Mouse (Mus musculus) heart, embryonic 12.5 days (tissue): ENCODE measurements around the gene Smad1. TPM values are rescaled to one million over a fixed set of nuclear protein-coding genes. Genes with fewer than 3 reads are reported as not detected.
"Not testable (repeated sequence)": the region's sequence is repeated elsewhere in the genome, so short reads cannot be mapped to it uniquely, and the experiment has no call there.

Experiments used
- ATAC-seq: fragments of 200-750 bp; cut with Nextera tagmentation; 2 replicates; pipeline ENCODE4 v1.8.0; 2017; ENCODE audit warnings: moderate TSS enrichment, moderate library complexity; ENCODE audit not compliant: insufficient number of reproducible peaks, low FRiP score
- H3K27ac ChIP-seq: fragments of 300-500 bp; sonication (generic); 2 replicates; pipeline ENCODE4 v1.5.1; 2016; ENCODE audit warnings: mild to moderate bottlenecking, moderate library complexity; ENCODE audit not compliant: poor library complexity, severe bottlenecking
- H3K27me3 ChIP-seq: fragments of 300-500 bp; sonication (generic); replicated peaks from 2 replicates; pipeline ENCODE4 v1.6.1; 2016; ENCODE audit warnings: mild to moderate bottlenecking, moderate library complexity
- H3K36me3 ChIP-seq: fragments of 300-500 bp; sonication (generic); 2 replicates; pipeline ENCODE4 v1.6.1; 2016; ENCODE audit warnings: mild to moderate bottlenecking, moderate library complexity
- H3K4me1 ChIP-seq: fragments of 300-500 bp; sonication (generic); replicated peaks from 2 replicates; pipeline ENCODE4 v1.6.1; 2016; ENCODE audit warnings: mild to moderate bottlenecking
- H3K4me2 ChIP-seq: fragments of 300-500 bp; sonication (generic); 2 replicates; pipeline ENCODE4 v1.6.1; 2016; ENCODE audit warnings: mild to moderate bottlenecking, moderate library complexity
- H3K4me3 ChIP-seq: fragments of 300-500 bp; sonication (generic); 2 replicates; pipeline ENCODE4 v1.5.1; 2016; ENCODE audit warnings: mild to moderate bottlenecking
- H3K9ac ChIP-seq: fragments of 300-500 bp; sonication (generic); 2 replicates; pipeline ENCODE4 v1.6.1; 2016; ENCODE audit warnings: mild to moderate bottlenecking, moderate library complexity
- H3K9me3 ChIP-seq: fragments of 300-500 bp; sonication (generic); replicated peaks from 2 replicates; pipeline ENCODE4 v1.6.1; 2016; ENCODE audit warnings: mild to moderate bottlenecking, moderate library complexity
- WGBS: fragments of 180-500 bp; shearing (Covaris S2); methylation state at CpG from one replicate; pipeline ENCODE4 v1.1.7; 2016; 5-methylcytosine and 5-hydroxymethylcytosine counted together
- polyA plus RNA-seq: library from polyadenylated mRNA; unstranded; fragments of >200 nt; fragmentation: Nextera tagmentation; extraction: Ambion mirVana; gene quantifications from 2 replicates; pipeline ENCODE4 v1.2.1, GENCODE M21; 2016

Smad1 gene
- 28.7 and 31.5 TPM in 2 replicates for polyA plus RNA-seq

DNA sequence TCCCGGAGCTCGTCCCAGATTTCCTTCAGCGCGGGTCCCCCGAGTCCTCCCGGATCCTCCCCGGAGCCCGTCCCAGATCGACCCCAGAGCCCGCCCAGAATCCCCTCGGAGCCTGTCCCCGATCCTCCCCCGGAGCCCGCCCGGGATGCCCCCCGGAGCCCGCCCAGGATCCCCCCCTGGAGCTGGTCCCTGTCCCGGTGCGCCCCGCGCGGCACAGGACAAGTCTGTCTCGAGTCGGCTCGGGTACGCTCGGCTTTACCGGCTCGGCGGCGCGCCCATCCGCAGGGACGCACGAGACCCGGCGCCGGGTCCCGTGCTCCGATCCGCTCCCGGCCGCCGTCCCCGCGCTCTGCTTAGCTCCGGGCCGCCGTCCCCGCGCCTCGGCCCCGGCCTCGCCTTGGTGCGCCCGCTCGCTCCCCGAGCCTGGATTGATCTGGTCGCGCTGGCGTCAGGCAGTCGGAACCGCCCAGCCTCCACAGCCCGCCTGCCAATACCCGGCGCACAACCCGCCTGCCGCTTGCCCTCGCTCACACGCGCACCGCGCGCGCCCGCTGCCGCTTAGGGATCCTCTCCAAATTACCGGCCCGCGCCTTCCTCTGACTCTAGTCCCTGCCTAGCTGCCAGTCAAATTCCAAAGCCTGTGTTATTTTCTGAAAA, at the start of gene Smad1:
TSS of gene Smad1 (minus strand) at position 525 of the 657 bp plus-strand sequence.
- ATAC-seq, result peak; percentile 90
- Histone ChIP-seq H3K27me3 (no peaks in the 10 kb centered on the region), H3K4me1 (peaks cover 22% of the 10 kb centered on the region), H3K9me3 (peaks cover 6% of the 10 kb centered on the region; the same call in 1 of the 2 replicates), H3K4me3 (peak within 1 kb of the TSS; percentile 98), H3K36me3 (no peaks in the 10 kb centered on the region), H3K27ac (peak within 1 kb of the TSS; percentile 94), H3K9ac (peak within 1 kb of the TSS; percentile 98), H3K4me2 (peak within 1 kb of the TSS; percentile 70)
- under 1% methylated on average over 79 of the region's 80 CpGs for WGBS

DNA sequence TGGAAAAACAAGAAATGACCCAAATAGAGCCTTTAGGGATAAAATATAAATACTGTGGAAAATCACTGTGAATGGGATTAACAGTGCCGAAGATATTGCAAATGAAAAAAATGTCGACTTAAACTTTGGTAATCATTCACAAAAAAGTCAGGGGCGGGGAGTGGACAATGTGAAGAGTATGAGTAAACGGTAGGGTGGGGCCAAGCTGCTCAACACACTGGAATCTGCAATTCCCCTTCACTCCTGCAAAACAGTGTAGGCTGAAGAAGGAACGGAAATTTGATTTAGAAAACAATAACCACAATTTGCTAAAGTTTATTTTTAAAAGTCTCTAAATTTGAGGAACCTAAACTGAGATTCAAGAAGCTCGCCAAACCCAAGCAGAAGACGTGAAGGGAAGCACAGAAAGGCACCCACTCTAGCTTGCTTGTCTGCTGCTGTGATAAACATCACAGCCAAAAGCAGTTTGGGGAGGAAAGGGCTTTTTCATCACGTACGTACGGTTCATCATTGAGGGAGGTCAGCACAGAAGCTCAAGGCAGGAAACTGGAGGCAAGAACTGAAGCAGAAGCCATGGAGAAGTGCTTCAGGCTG, 48.0 kb upstream of the Smad1 start:
- H3K4me1 ChIP-seq, result no peaks in the 10 kb centered on the region
- H3K4me3 ChIP-seq, result no peak overlapping the region
- no peak overlapping the region for H3K4me2 ChIP-seq
- no peak overlapping the region for H3K9ac ChIP-seq
- no peak for ATAC-seq
- no peaks in the 10 kb centered on the region for H3K27me3 ChIP-seq
- 80% methylated on average over 10 of the region's 10 CpGs for WGBS
- no peaks in the 10 kb centered on the region for H3K36me3 ChIP-seq
- H3K27ac ChIP-seq, result no peak overlapping the region
- H3K9me3 ChIP-seq, result no peaks in the 10 kb centered on the region

DNA sequence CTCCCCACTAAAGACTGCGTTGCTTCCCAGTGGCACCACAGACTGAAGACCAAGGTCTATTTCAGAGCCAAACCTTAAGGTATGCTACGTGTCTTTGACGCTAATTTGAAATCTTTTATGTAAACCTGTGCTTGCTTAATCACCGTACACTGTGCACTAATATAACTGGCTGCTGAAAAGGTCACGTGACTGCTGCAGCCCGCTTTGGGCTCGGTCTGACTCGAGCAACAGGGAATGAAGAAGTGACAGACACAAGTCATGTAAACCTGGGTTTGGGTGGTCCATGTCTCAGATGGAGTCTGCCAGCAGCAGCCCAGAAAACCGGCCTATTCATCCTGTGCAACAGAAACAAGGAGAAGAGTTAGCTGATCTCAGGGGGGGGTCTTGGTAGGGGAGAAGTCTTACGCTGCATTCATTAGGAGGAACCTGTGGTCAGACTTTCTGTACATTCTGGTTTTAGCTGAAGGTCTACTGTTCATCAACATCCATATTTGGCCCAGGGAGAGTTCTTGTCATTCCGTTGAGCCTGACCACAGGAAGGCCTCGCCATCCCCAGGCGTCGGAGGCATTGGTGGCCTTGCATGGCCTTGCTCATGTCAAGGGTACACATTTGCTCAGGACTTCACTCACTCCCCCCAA, 44.3 kb upstream of the Smad1 start:
- H3K9ac ChIP-seq, result no peak overlapping the region
- H3K36me3 ChIP-seq, result no peaks in the 10 kb centered on the region
- H3K4me2 ChIP-seq, result no peak overlapping the region
- H3K9me3 ChIP-seq, result no peaks in the 10 kb centered on the region
- H3K27me3 ChIP-seq, result no peaks in the 10 kb centered on the region
- no peak for ATAC-seq
- no peaks in the 10 kb centered on the region for H3K4me1 ChIP-seq
- H3K27ac ChIP-seq, result no peak overlapping the region
- WGBS, result 76% methylated on average over 14 of the region's 14 CpGs
- no peak overlapping the region for H3K4me3 ChIP-seq

- 71% methylated on average over 4 of the region's 4 CpGs for WGBS
- Histone ChIP-seq H3K27me3 (no peaks in the 10 kb centered on the region), H3K9ac (no peak overlapping the region), H3K36me3 (no peaks in the 10 kb centered on the region), H3K27ac (no peak overlapping the region), H3K9me3 (no peaks in the 10 kb centered on the region), H3K4me2 (no peak overlapping the region), H3K4me1 (no peaks in the 10 kb centered on the region), H3K4me3 (no peak overlapping the region)
- ATAC-seq, result no peak
Observed at GRCm38 (mm10) chr8:79433953-79434500, 34.7 kb upstream of the Smad1 start.

GRCm38 (mm10) chr8:79414907-79415306, 15.6 kb upstream of the Smad1 start:
- peaks cover 4% of the 10 kb centered on the region; the same call in 1 of the 2 replicates for H3K4me1 ChIP-seq
- H3K27me3 ChIP-seq, result no peaks in the 10 kb centered on the region
- no peak overlapping the region for H3K27ac ChIP-seq
- H3K9me3 ChIP-seq, result no peaks in the 10 kb centered on the region
- 61% methylated on average over 5 of the region's 5 CpGs for WGBS
- H3K4me3 ChIP-seq, result no peak overlapping the region
- no peaks in the 10 kb centered on the region for H3K36me3 ChIP-seq
- no peak overlapping the region for H3K9ac ChIP-seq
- no peak overlapping the region for H3K4me2 ChIP-seq
- 0 out of 2 replicates have a peak, but pooled peaks have one; percentile 22 for ATAC-seq

DNA sequence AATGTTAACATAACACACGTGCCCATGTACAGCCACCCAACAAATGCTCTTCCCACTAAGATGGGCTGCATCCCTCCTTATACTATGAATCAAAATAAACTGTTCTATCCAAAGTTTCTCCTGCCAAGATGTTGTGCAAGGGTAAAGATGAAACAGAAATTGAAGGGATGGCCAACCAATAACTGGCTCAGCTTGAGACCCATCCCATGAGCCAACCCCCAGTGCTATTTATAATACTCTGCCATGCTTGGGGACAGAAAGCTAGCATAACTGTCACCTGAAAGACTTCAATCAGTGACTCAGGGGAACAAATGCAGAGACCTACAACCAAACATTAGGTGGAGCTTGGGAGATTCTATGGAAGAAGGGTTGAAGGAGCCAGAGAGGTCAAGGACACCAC, 11.2 kb upstream of the Smad1 start:
- Histone ChIP-seq H3K4me3 (no peak overlapping the region), H3K36me3 (no peaks in the 10 kb centered on the region), H3K27ac (no peak overlapping the region), H3K4me2 (no peak overlapping the region), H3K9ac (no peak overlapping the region), H3K27me3 (no peaks in the 10 kb centered on the region), H3K9me3 (0 out of 2 replicates have a peak, but pooled peaks cover 3% of the 10 kb centered on the region), H3K4me1 (peaks cover 4% of the 10 kb centered on the region; the same call in 1 of the 2 replicates)
- no peak for ATAC-seq
- WGBS, result 60% methylated on average over 1 of the region's 1 CpGs

GRCm38 (mm10) chr8:79407356-79407755, 8.0 kb upstream of the Smad1 start:
- not testable (repeated sequence) for H3K4me1 ChIP-seq, H3K4me2 ChIP-seq, H3K9ac ChIP-seq, H3K36me3 ChIP-seq, H3K4me3 ChIP-seq, H3K27me3 ChIP-seq, ATAC-seq, H3K27ac ChIP-seq, H3K9me3 ChIP-seq
- 52% methylated on average over 1 of the region's 1 CpGs for WGBS

DNA sequence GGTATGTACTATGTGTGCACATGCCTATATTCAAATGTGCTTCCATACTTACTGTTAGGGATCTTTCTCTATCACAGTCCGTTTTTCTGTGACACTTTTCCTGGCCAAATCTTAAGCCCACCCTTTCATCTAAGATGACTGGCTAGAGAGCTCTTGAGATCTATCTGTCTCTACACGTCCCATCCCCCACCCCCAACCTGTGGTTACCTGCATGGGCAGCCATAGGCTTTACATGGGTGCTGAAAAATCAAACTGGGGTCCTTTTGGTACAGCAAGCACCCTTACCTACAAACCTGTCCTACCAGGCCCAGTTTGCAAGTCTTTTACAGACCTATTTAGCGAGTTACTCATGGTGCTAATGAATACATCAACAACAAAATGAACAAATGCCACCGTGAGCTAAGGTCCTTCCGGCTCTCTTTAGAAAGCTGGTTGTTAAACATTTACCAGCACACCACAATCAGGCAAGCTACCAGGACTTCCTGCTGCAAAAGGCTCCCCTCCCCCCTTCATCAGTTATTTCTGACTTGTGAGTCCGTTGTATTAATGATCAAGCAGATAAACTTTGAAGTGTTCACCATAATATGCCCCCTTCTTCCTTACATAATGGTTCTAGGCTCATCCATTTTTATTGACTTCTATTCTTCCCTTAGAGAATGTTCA, 5.7 kb upstream of the Smad1 start:
- Histone ChIP-seq H3K4me2 (no peak overlapping the region), H3K27ac (no peak overlapping the region), H3K9me3 (peaks cover 10% of the 10 kb centered on the region; the same call in 1 of the 2 replicates), H3K4me3 (no peak overlapping the region), H3K4me1 (no peaks in the 10 kb centered on the region), H3K36me3 (no peaks in the 10 kb centered on the region), H3K9ac (no peak overlapping the region), H3K27me3 (no peaks in the 10 kb centered on the region)
- ATAC-seq, result no peak
- WGBS, result 53% methylated on average over 6 of the region's 6 CpGs

DNA sequence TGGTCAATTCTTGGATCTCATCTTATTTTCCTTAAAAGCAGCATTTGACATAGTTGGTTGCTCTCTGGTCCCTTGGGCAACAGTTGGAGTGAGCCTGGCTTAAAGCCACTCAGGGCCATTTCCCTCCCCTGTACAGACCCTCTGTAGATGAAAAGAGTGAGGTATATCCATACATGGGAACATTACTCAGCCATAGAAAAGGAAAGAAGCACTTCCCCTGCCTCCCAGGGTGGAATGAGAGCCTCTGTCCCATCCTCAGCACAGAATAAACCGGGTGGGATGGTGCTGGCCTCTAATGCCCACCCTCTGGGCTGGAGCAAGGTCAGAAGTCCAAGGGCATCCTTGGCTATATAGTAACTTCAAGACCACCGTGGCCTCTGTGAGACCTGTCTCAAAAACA, 1.4 kb upstream of the Smad1 start:
- H3K27ac ChIP-seq, result no peak overlapping the region
- H3K4me3 ChIP-seq, result no peak overlapping the region
- H3K4me1 ChIP-seq, result peaks cover 15% of the 10 kb centered on the region
- no peaks in the 10 kb centered on the region for H3K27me3 ChIP-seq
- H3K9ac ChIP-seq, result no peak overlapping the region
- no peaks in the 10 kb centered on the region for H3K36me3 ChIP-seq
- no peak for ATAC-seq
- H3K4me2 ChIP-seq, result no peak overlapping the region
- 66% methylated on average over 2 of the region's 2 CpGs for WGBS
- H3K9me3 ChIP-seq, result peaks cover 6% of the 10 kb centered on the region; the same call in 1 of the 2 replicates

DNA sequence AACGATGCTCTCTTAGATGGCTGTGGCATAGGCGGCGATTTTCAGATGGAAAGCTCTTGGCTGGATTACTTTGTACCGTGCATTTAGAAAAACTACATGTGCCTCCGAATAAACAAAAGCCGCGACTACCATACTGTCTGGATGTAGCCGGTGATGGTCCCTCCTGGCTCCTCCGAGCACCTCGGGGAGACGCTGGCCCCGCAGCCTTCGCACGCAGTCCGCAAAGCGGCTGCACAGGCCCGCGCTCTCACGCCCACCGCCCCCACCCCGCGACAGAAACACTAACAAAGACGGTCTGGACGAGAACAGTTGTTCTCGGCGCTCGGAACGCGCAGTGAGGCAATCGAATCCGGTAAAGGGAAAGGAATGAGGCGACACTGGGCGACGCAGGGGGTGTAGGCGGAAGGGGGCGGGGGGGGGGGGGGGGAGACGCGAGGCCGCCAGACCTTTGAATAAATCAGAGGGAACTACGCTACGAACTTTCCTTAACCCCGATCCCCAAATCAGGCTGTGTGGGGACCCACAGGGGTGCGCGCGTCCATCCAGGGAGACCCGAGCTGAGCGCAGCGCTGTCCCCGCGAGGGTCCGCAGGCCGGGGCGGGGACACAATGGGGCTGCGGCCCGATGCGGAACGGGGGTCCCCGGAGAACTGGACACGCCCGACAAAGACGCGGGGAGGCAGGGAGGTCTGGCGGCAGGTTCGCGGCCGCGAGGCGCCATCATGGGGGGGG, 902 bp downstream of the Smad1 start:
- peaks cover 28% of the 10 kb centered on the region for H3K4me1 ChIP-seq
- no peaks in the 10 kb centered on the region for H3K36me3 ChIP-seq
- peak overlapping the region; percentile 98 for H3K4me3 ChIP-seq
- peak overlapping the region; percentile 70 for H3K4me2 ChIP-seq
- H3K9ac ChIP-seq, result peak overlapping the region; percentile 98
- under 1% methylated on average over 58 of the region's 68 CpGs for WGBS
- ATAC-seq, result peak; percentile 56
- no peaks in the 10 kb centered on the region for H3K27me3 ChIP-seq
- H3K27ac ChIP-seq, result peak overlapping the region; percentile 94
- H3K9me3 ChIP-seq, result 0 out of 2 replicates have a peak, but pooled peaks cover under 1% of the 10 kb centered on the region
